ENCODE assay signal across 8 mouse cellular contexts in genomic region chr17:8164701-8165607, GRCm38 (mm10). TPM values are rescaled to one million over a fixed set of nuclear protein-coding genes. Genes with fewer than 3 reads are reported as not detected.
DNase-seq lines count a peak whose midpoint lies in the region; ATAC-seq and TF ChIP-seq lines count a peak whose summit lies in the region.
"Not testable (repeated sequence)": the region's sequence is repeated elsewhere in the genome, so short reads cannot be mapped to it uniquely, and the experiment has no call there.

Gene Fgfr1op (plus strand): TSS chr17:8165501.

- H3K9me3 ChIP-seq in hindbrain, embryonic 12.5 days (replicated peaks); neural tube, embryonic 11.5 days (ENCODE audit: control insufficient read depth, low read length): not testable (repeated sequence)

- H3K27me3 ChIP-seq in Patski; hindbrain, embryonic 12.5 days; neural tube, embryonic 11.5 days (ENCODE audit: control insufficient read depth, insufficient read depth, low read length): not testable (repeated sequence)

- not testable (repeated sequence) for DNase-seq in Patski (ENCODE audit: low read depth, low spot score)
- DNase-seq in gastrocnemius, adult 2 months, result peak; percentile 26
- DNase-seq in layer of hippocampus, adult 9-11 months, result peak; percentile 60
- DNase-seq in lung, adult 18-20 months, result peak; percentile 39 to 67
- DNase-seq in neural tube, embryonic 11.5 days (ENCODE audit: low spot score), result peak; percentile 10
- peak; percentile 20 for DNase-seq in thymus, postnatal 0 days (ENCODE audit: low spot score)

- peak within 1 kb of the TSS; percentile 74 for H3K4me3 ChIP-seq in gastrocnemius, adult 2 months
- peak within 1 kb of the TSS; percentile 53 for H3K4me3 ChIP-seq in hindbrain, embryonic 12.5 days
- peak within 1 kb of the TSS; percentile 42 for H3K4me3 ChIP-seq in neural tube, embryonic 11.5 days (ENCODE audit: low read depth, low read length)

- H3K9ac ChIP-seq in hindbrain, embryonic 12.5 days, result peak within 1 kb of the TSS; percentile 66
- H3K9ac ChIP-seq in neural tube, embryonic 11.5 days (ENCODE audit: low read length), result peak within 1 kb of the TSS; percentile 52

- H3K36me3 ChIP-seq in hindbrain, embryonic 12.5 days; neural tube, embryonic 11.5 days (ENCODE audit: control insufficient read depth, insufficient read depth, low read length): not testable (repeated sequence)

- ATAC-seq in Patski, result peak; percentile 93
- peak; percentile 87 for ATAC-seq in common myeloid progenitor, adult 5-6 weeks (replicated peaks; ENCODE audit: low read depth, poor library complexity, severe bottlenecking)
- ATAC-seq in hindbrain, embryonic 12.5 days (ENCODE audit: low FRiP score), result peak; percentile 98
- ATAC-seq in neural tube, embryonic 11.5 days (ENCODE audit: insufficient read depth, low FRiP score, low TSS enrichment), result peak; percentile 96

- POLR2A ChIA-PET in Patski (lab: Charles Lee), result not testable (repeated sequence)

- 3% methylated on average over 17 of the region's 55 CpGs for WGBS in hindbrain, embryonic 12.5 days
- under 1% methylated on average over 11 of the region's 55 CpGs for WGBS in neural tube, embryonic 11.5 days

- TF ChIP-seq CTCF in Patski (IDR thresholded peaks at IDR 0.05); gastrocnemius, adult 2 months (IDR thresholded peaks at IDR 0.05): not testable (repeated sequence)

- intact Hi-C loops in gastrocnemius, adult 2 months (cut with DNase I), result not testable (repeated sequence)

- H3K27ac ChIP-seq in gastrocnemius, adult 2 months, result peak within 1 kb of the TSS; percentile 93
- 0 out of 2 replicates have a peak within 1 kb of the TSS, but pooled peaks have one; percentile 35 for H3K27ac ChIP-seq in hindbrain, embryonic 12.5 days
- not testable (repeated sequence) for H3K27ac ChIP-seq in neural tube, embryonic 11.5 days (ENCODE audit: low read depth, low read length)

- not testable (repeated sequence) for H3K4me1 ChIP-seq in hindbrain, embryonic 12.5 days; neural tube, embryonic 11.5 days (ENCODE audit: control insufficient read depth, insufficient read depth, low read length)

- CTCF ChIA-PET in Patski (lab: Charles Lee), result not testable (repeated sequence)

- in situ Hi-C loops in Patski (cut with MboI; ENCODE audit: low pct_unique_long_range_greater_than_20kb), result not testable (repeated sequence)

- peak within 1 kb of the TSS; percentile 51 for H3K4me2 ChIP-seq in hindbrain, embryonic 12.5 days (replicated peaks)
- H3K4me2 ChIP-seq in neural tube, embryonic 11.5 days (ENCODE audit: low read depth), result peak within 1 kb of the TSS; percentile 32

RNA-seq across cellular contexts. Expression of gene Fgfr1op, which starts in this region (rescaled TPM):
- 33.1 TPM for polyA plus RNA-seq in Patski (2021)
- total RNA-seq in common myeloid progenitor, adult 5-6 weeks (2017), result 54.3 and 55.1 TPM in 2 replicates
- 10 to 100 TPM; 17.3 to 22.9 TPM for total RNA-seq in gastrocnemius, adult 2 months (2021)
- polyA plus RNA-seq in hindbrain, embryonic 12.5 days (2016; fragmentation: Nextera tagmentation; extraction: Ambion mirVana), result 34.6 TPM in 2 replicates
- 54.7 and 55.5 TPM in 2 replicates for polyA plus RNA-seq in neural tube, embryonic 11.5 days (2014; fragmentation: Nextera tagmentation; extraction: Ambion mirVana)
- 43.1 and 47.5 TPM in 2 replicates for polyA plus RNA-seq in thymus, postnatal 0 days (2015; fragmentation: Nextera tagmentation; extraction: Ambion mirVana)
